17 mouse cellular contexts compared by ENCODE assay signal in genomic region chr2:3480239-3480638, GRCm38 (mm10). TPM values are rescaled to one million over a fixed set of nuclear protein-coding genes. Genes with fewer than 3 reads are reported as not detected.
A peak's percentile ranks its signal among the peaks of the same experiment; 100 is the strongest.
DNase-seq lines count a peak whose midpoint lies in the region; ATAC-seq and TF ChIP-seq lines count a peak whose summit lies in the region.
"Had no signal": no experiment of that assay in that cellular context is flagged by ENCODE, and none has a peak within 500 bp of the region (broad histone marks: within the 10 kb centered on the region; RNA-seq: fewer than 3 reads in every experiment).

No protein-coding gene starts in this region.

- DNase-seq in lung, postnatal 0 days (ENCODE audit: low spot score): no peak
- DNase-seq in lung, postnatal 4 days: no peak
- DNase-seq in MEL (ENCODE audit: low read depth, low spot score): peak; percentile 71
- no peak for DNase-seq in liver, embryonic 11.5 days (ENCODE audit: low spot score)
- DNase-seq in urinary bladder, postnatal 4 days (ENCODE audit: low spot score in 2 of 2): no peak
- DNase-seq: cerebellum, adult 11-12 months; heart, adult 11 months had no signal

- no peak overlapping the region for H3K4me3 ChIP-seq in lung, postnatal 0 days (ENCODE audit: low read depth, low read length)
- no peak overlapping the region for H3K4me3 ChIP-seq in MEL (ENCODE audit: control insufficient read depth in 1 of 2, insufficient read depth in 1 of 2, low read depth in 2 of 2, low read length in 2 of 2)
- no peak overlapping the region for H3K4me3 ChIP-seq in liver, embryonic 11.5 days (ENCODE audit: low read depth, low read length)
- H3K4me3 ChIP-seq in kidney, embryonic 15.5 days (replicated peaks): no peak overlapping the region
- H3K4me3 ChIP-seq: erythroblast, embryonic 14.5 days; heart, embryonic 15.5 days; limb, embryonic 12.5 days; lung, embryonic 15.5 days had no signal

- no peaks in the 10 kb centered on the region for H3K36me3 ChIP-seq in lung, postnatal 0 days (ENCODE audit: insufficient read depth, low read length)
- H3K36me3 ChIP-seq in MEL (ENCODE audit: control insufficient read depth in 1 of 2, insufficient read depth in 2 of 2, low read length in 2 of 2): peaks cover 0 to 2% of the 10 kb centered on the region in 2 experiments; a peak in 1 of 4 replicates
- no peaks in the 10 kb centered on the region for H3K36me3 ChIP-seq in liver, embryonic 11.5 days (ENCODE audit: control insufficient read depth, insufficient read depth, low read length)
- no peaks in the 10 kb centered on the region for H3K36me3 ChIP-seq in kidney, embryonic 15.5 days
- H3K36me3 ChIP-seq: heart, embryonic 15.5 days; limb, embryonic 12.5 days; lung, embryonic 15.5 days had no signal

- no peak for TF ChIP-seq EP300 in lung, postnatal 0 days (IDR thresholded peaks at IDR 0.05)
- TF ChIP-seq EP300 in MEL (IDR thresholded peaks at IDR 0.05; ENCODE audit: low read depth in 1 of 2, low read length in 2 of 2): no peak

- peak; percentile 55 for TF ChIP-seq RAD21 in MEL (IDR thresholded peaks at IDR 0.05; ENCODE audit: low read depth, low read length)

- no peaks in the 10 kb centered on the region; the same call in 1 of the 2 replicates for H3K79me2 ChIP-seq in MEL (ENCODE audit: control insufficient read depth, insufficient read depth, low read length, poor library complexity)

- WGBS in lung, postnatal 0 days: 88% methylated on average over 3 of the region's 3 CpGs
- 36% methylated on average over 3 of the region's 3 CpGs for WGBS in liver, embryonic 11.5 days
- 85% methylated on average over 3 of the region's 3 CpGs for WGBS in kidney, embryonic 15.5 days

- no peak for TF ChIP-seq POLR2A in MEL (IDR thresholded peaks at IDR 0.05; ENCODE audit: control insufficient read depth in 1 of 2, insufficient read depth in 1 of 2, low read depth in 1 of 2, low read length in 2 of 2, poor library complexity in 1 of 2)

- TF ChIP-seq CTCF in lung, postnatal 0 days (IDR thresholded peaks at IDR 0.05): 0 out of 2 replicates have a peak, but pooled peaks have one; percentile 15
- TF ChIP-seq CTCF in MEL (IDR thresholded peaks at IDR 0.05 in 2 of 3, conservative IDR thresholded peaks at IDR 0.05 in 1 of 3; ENCODE audit: control insufficient read depth in 1 of 3, insufficient read depth in 1 of 3, low read depth in 2 of 3, low read length in 3 of 3, poor library complexity in 1 of 3, severe bottlenecking in 1 of 3): peak in 1 of 3 experiments; percentile 57; a peak in 3 of 6 replicates

- H3K4me2 ChIP-seq in lung, postnatal 0 days (replicated peaks; ENCODE audit: low read depth, low read length): no peak overlapping the region
- 0 out of 2 replicates have a peak overlapping the region, but pooled peaks have one; percentile 12 for H3K4me2 ChIP-seq in liver, embryonic 11.5 days
- no peak overlapping the region for H3K4me2 ChIP-seq in kidney, embryonic 15.5 days
- H3K4me2 ChIP-seq: heart, embryonic 15.5 days; limb, embryonic 12.5 days; lung, embryonic 15.5 days had no signal

- no peaks in the 10 kb centered on the region for H3K27me3 ChIP-seq in lung, postnatal 0 days (replicated peaks; ENCODE audit: insufficient read depth, low read length)
- H3K27me3 ChIP-seq in MEL (ENCODE audit: control insufficient read depth in 1 of 2, insufficient read depth in 2 of 2, low read length in 2 of 2): no peaks in the 10 kb centered on the region
- H3K27me3 ChIP-seq in liver, embryonic 11.5 days (replicated peaks; ENCODE audit: control insufficient read depth, insufficient read depth, low read length): no peaks in the 10 kb centered on the region
- no peaks in the 10 kb centered on the region for H3K27me3 ChIP-seq in kidney, embryonic 15.5 days
- H3K27me3 ChIP-seq: heart, embryonic 15.5 days; limb, embryonic 12.5 days; lung, embryonic 15.5 days had no signal

- H3K27ac ChIP-seq in lung, postnatal 0 days (ENCODE audit: low read length): no peak overlapping the region
- H3K27ac ChIP-seq in MEL (ENCODE audit: control insufficient read depth, low read depth, low read length): no peak overlapping the region
- no peak overlapping the region for H3K27ac ChIP-seq in liver, embryonic 11.5 days (ENCODE audit: low read depth, low read length)
- no peak overlapping the region for H3K27ac ChIP-seq in kidney, embryonic 15.5 days
- H3K27ac ChIP-seq: heart, embryonic 15.5 days; limb, embryonic 12.5 days; lung, embryonic 15.5 days had no signal

- no peak overlapping the region for H3K9ac ChIP-seq in lung, postnatal 0 days (replicated peaks; ENCODE audit: low read depth)
- H3K9ac ChIP-seq in MEL (ENCODE audit: control insufficient read depth, low read depth, low read length, poor library complexity, severe bottlenecking): no peak overlapping the region
- H3K9ac ChIP-seq in liver, embryonic 11.5 days (ENCODE audit: low read depth, low read length): no peak overlapping the region
- no peak overlapping the region for H3K9ac ChIP-seq in kidney, embryonic 15.5 days
- H3K9ac ChIP-seq: heart, embryonic 15.5 days; limb, embryonic 12.5 days; lung, embryonic 15.5 days had no signal

- no peaks in the 10 kb centered on the region for H3K9me3 ChIP-seq in lung, postnatal 0 days (ENCODE audit: low read length)
- H3K9me3 ChIP-seq in MEL (replicated peaks; ENCODE audit: insufficient read depth, low read length): no peaks in the 10 kb centered on the region
- peaks cover 3% of the 10 kb centered on the region; the same call in 1 of the 2 replicates for H3K9me3 ChIP-seq in liver, embryonic 11.5 days (ENCODE audit: control insufficient read depth, low read length)
- no peaks in the 10 kb centered on the region for H3K9me3 ChIP-seq in kidney, embryonic 15.5 days (replicated peaks)
- H3K9me3 ChIP-seq: heart, embryonic 15.5 days; limb, embryonic 12.5 days; lung, embryonic 15.5 days had no signal

- no peak for ATAC-seq in lung, postnatal 0 days
- ATAC-seq in liver, embryonic 11.5 days (replicated peaks; ENCODE audit: low FRiP score): peak; percentile 84
- ATAC-seq in megakaryocyte-erythroid progenitor cell, adult 5-6 weeks (replicated peaks; ENCODE audit: low FRiP score, low TSS enrichment, poor library complexity, severe bottlenecking): peak; percentile 91
- no peak for ATAC-seq in kidney, embryonic 15.5 days (replicated peaks; ENCODE audit: low FRiP score)
- ATAC-seq: forebrain, embryonic 14.5 days; inflammation-experienced regulatory T-cells, adult 6 months; midbrain, embryonic 16.5 days had no signal

- H3K4me1 ChIP-seq in lung, postnatal 0 days (ENCODE audit: insufficient read depth, low read depth, low read length): 0 out of 2 replicates have a peak, but pooled peaks cover 3% of the 10 kb centered on the region
- H3K4me1 ChIP-seq in MEL (ENCODE audit: control insufficient read depth in 1 of 2, insufficient read depth in 2 of 2, low read length in 2 of 2): no peaks in the 10 kb centered on the region
- no peaks in the 10 kb centered on the region for H3K4me1 ChIP-seq in liver, embryonic 11.5 days (replicated peaks; ENCODE audit: control insufficient read depth, insufficient read depth, low read length)
- H3K4me1 ChIP-seq in kidney, embryonic 15.5 days: no peaks in the 10 kb centered on the region

RNA-seq across cellular contexts. Expression of gene Suv39h2, which starts 5.4 kb away (rescaled TPM):
- polyA plus RNA-seq in lung, postnatal 0 days (2015; fragmentation: Nextera tagmentation; extraction: Ambion mirVana): 1.3 and 1.6 TPM in 2 replicates
- total RNA-seq in MEL (2012; rRNA removed): 13.9 and 14.3 TPM in 2 replicates
- 10 to 100 TPM in 1 of 2 experiments, not detected in 1; 16.0 TPM for polyA plus RNA-seq in MEL (2012; ENCODE audit: insufficient read depth in 1 of 2, insufficient read length in 2 of 2, low read depth in 1 of 2, low replicate concordance in 2 of 2, missing spikeins in 1 of 2)
- 17.6 and 19.3 TPM in 2 replicates for polyA plus RNA-seq in liver, embryonic 11.5 days (2014; fragmentation: Nextera tagmentation; extraction: Ambion mirVana)
- total RNA-seq in megakaryocyte-erythroid progenitor cell, adult 5-6 weeks (2014; fragmentation: Nextera tagmentation): 17.9 and 19.2 TPM in 2 replicates
- total RNA-seq in megakaryocyte-erythroid progenitor cell, adult 5-6 weeks (2017): 15.7 and 18.2 TPM in 2 replicates
- 18.5 and 21.5 TPM in 2 replicates for polyA plus RNA-seq in kidney, embryonic 15.5 days (2015; fragmentation: Nextera tagmentation; extraction: Ambion mirVana)

RNA-seq across cellular contexts. Expression of gene Gm45902, which starts 32.4 kb away (rescaled TPM):
- polyA plus RNA-seq in lung, postnatal 0 days (2015; fragmentation: Nextera tagmentation; extraction: Ambion mirVana): 0.94 and 1.0 TPM in 2 replicates
- total RNA-seq in MEL (2012; rRNA removed): 2.9 and 3.6 TPM in 2 replicates
- 1 to 10 TPM in 1 of 2 experiments, not detected in 1; 3.8 TPM for polyA plus RNA-seq in MEL (2012; ENCODE audit: insufficient read depth in 1 of 2, insufficient read length in 2 of 2, low read depth in 1 of 2, low replicate concordance in 2 of 2, missing spikeins in 1 of 2)
- 5.1 and 5.3 TPM in 2 replicates for polyA plus RNA-seq in liver, embryonic 11.5 days (2014; fragmentation: Nextera tagmentation; extraction: Ambion mirVana)
- total RNA-seq in megakaryocyte-erythroid progenitor cell, adult 5-6 weeks (2014; fragmentation: Nextera tagmentation): 7.3 and 8.1 TPM in 2 replicates
- total RNA-seq in megakaryocyte-erythroid progenitor cell, adult 5-6 weeks (2017): 11.1 and 13.0 TPM in 2 replicates
- 5.8 TPM in 2 replicates for polyA plus RNA-seq in kidney, embryonic 15.5 days (2015; fragmentation: Nextera tagmentation; extraction: Ambion mirVana)

RNA-seq across cellular contexts. Expression of gene Hspa14, which starts 32.4 kb away (rescaled TPM):
- polyA plus RNA-seq in lung, postnatal 0 days (2015; fragmentation: Nextera tagmentation; extraction: Ambion mirVana): 46.8 and 46.9 TPM in 2 replicates
- total RNA-seq in MEL (2012; rRNA removed): 158 and 161 TPM in 2 replicates
- polyA plus RNA-seq in MEL (2012; ENCODE audit: insufficient read depth in 1 of 2, insufficient read length in 2 of 2, low read depth in 1 of 2, low replicate concordance in 2 of 2, missing spikeins in 1 of 2): 100 to 1,000 TPM; 129 to 333 TPM
- 145 and 159 TPM in 2 replicates for polyA plus RNA-seq in liver, embryonic 11.5 days (2014; fragmentation: Nextera tagmentation; extraction: Ambion mirVana)
- 119 and 121 TPM in 2 replicates for total RNA-seq in megakaryocyte-erythroid progenitor cell, adult 5-6 weeks (2014; fragmentation: Nextera tagmentation)
- total RNA-seq in megakaryocyte-erythroid progenitor cell, adult 5-6 weeks (2017): 161 and 179 TPM in 2 replicates
- polyA plus RNA-seq in kidney, embryonic 15.5 days (2015; fragmentation: Nextera tagmentation; extraction: Ambion mirVana): 116 and 118 TPM in 2 replicates

RNA-seq across cellular contexts. Expression of gene Cdnf, which starts 32.6 kb away (rescaled TPM):
- polyA plus RNA-seq in lung, postnatal 0 days (2015; fragmentation: Nextera tagmentation; extraction: Ambion mirVana): 0.42 and 0.49 TPM in 2 replicates
- 0.39 and 0.59 TPM in 2 replicates for total RNA-seq in MEL (2012; rRNA removed)
- under 1 TPM in 1 of 2 experiments, not detected in 1; 0.77 TPM for polyA plus RNA-seq in MEL (2012; ENCODE audit: insufficient read depth in 1 of 2, insufficient read length in 2 of 2, low read depth in 1 of 2, low replicate concordance in 2 of 2, missing spikeins in 1 of 2)
- polyA plus RNA-seq in liver, embryonic 11.5 days (2014; fragmentation: Nextera tagmentation; extraction: Ambion mirVana): 0.15 and 0.16 TPM in 2 replicates
- total RNA-seq in megakaryocyte-erythroid progenitor cell, adult 5-6 weeks (2014; fragmentation: Nextera tagmentation): 0.20 TPM in 2 replicates
- 0.75 and 2.6 TPM in 2 replicates for total RNA-seq in megakaryocyte-erythroid progenitor cell, adult 5-6 weeks (2017)
- polyA plus RNA-seq in kidney, embryonic 15.5 days (2015; fragmentation: Nextera tagmentation; extraction: Ambion mirVana): 0.12 and 0.19 TPM in 2 replicates
- polyA plus RNA-seq: embryonic facial prominence, embryonic 11.5 days; erythroblast, embryonic 14.5 days had no signal

RNA-seq across cellular contexts. Expression of gene Dclre1c, which starts 56.3 kb away (rescaled TPM):
- 3.0 and 4.0 TPM in 2 replicates for polyA plus RNA-seq in lung, postnatal 0 days (2015; fragmentation: Nextera tagmentation; extraction: Ambion mirVana)
- total RNA-seq in MEL (2012; rRNA removed): 7.2 and 7.5 TPM in 2 replicates
- 100 to 1,000 TPM in 1 of 2 experiments, 10 to 100 TPM in 1; 13.8 to 162 TPM for polyA plus RNA-seq in MEL (2012; ENCODE audit: insufficient read depth in 1 of 2, insufficient read length in 2 of 2, low read depth in 1 of 2, low replicate concordance in 2 of 2, missing spikeins in 1 of 2)
- 10.6 TPM in 2 replicates for polyA plus RNA-seq in liver, embryonic 11.5 days (2014; fragmentation: Nextera tagmentation; extraction: Ambion mirVana)
- 26.4 and 28.3 TPM in 2 replicates for total RNA-seq in megakaryocyte-erythroid progenitor cell, adult 5-6 weeks (2014; fragmentation: Nextera tagmentation)
- total RNA-seq in megakaryocyte-erythroid progenitor cell, adult 5-6 weeks (2017): 10.6 and 13.3 TPM in 2 replicates
- polyA plus RNA-seq in kidney, embryonic 15.5 days (2015; fragmentation: Nextera tagmentation; extraction: Ambion mirVana): 6.5 and 6.9 TPM in 2 replicates

Comparison
In these comparisons a context has a peak if more than half of its experiments do, and no peak if none do; other contexts are left out.
1. ATAC-seq: peak in liver, embryonic 11.5 days (single experiment) and megakaryocyte-erythroid progenitor cell, adult 5-6 weeks (single experiment); none in lung, postnatal 0 days (single experiment) and kidney, embryonic 15.5 days (single experiment).